Mouse (Mus musculus) brain, embryonic 14.5 days (tissue): ENCODE data around the gene C1qtnf4.

ENCODE experiments used
- CTCF ChIP-seq: fragments of 200-500 bp; IDR thresholded peaks from 2 replicates; pipeline ENCODE4 v1.5.1; 2012; ENCODE audit warnings: inconsistent platforms, mild to moderate bottlenecking, moderate library complexity, borderline replicate concordance; ENCODE audit not compliant: insufficient read depth, insufficient read length; ENCODE audit errors: extremely low read depth
- POLR2A ChIP-seq: fragments of 200-500 bp; IDR thresholded peaks from 2 replicates; pipeline ENCODE4 v1.6.1; 2012; ENCODE audit warnings: mild to moderate bottlenecking, inconsistent platforms, borderline replicate concordance; ENCODE audit not compliant: poor library complexity, insufficient read depth, insufficient read length, severe bottlenecking; ENCODE audit errors: extremely low read depth

GRCm38 (mm10) chr2:90932273-90932672, 46.6 kb downstream of the C1qtnf4 start:
- TF ChIP-seq CTCF (no peak), POLR2A (no peak)
